Comparison of ENCODE assay signal across 15 mouse cellular contexts in the genomic region with DNA sequence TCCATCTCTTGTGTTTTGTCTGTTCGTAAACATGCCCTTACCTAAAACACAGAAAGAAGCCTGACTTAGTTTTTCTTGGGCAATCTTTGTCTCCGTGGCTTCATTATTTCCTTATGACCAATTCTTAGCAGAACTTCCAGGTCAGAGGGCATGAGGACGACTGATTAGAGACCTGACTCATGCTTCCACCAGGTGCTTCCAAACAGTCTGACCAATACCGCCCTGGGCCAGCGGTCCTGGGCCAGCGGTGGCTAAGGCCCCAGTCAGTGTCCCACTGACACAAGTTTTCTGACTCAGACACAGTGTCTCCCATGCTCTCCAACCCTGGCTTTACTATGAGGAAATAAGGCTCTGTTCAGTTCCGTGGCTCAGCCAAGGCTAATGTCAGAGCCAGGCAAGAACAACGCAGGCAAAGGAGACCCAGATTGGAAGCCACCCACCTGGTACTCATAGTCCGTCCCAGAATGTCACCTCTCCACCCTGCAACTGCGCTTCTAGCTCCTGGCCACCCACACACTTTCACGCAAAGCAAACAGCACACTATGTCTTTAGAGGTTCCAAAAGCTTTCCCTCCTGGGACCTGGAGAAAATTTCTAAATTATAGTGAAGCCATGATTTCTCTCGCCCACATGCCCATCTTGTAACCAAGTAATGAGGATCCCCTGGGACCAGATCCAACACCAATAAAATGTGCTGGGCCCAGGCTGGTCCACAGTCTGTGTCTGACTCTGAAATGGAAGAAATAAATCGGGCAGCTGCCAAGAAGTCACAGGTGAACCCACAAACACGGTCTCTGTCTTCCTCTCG. TPM values are rescaled to one million over a fixed set of nuclear protein-coding genes. Genes with fewer than 3 reads are reported as not detected.
A peak's percentile ranks its signal among the peaks of the same experiment; 100 is the strongest.
DNase-seq lines count a peak whose midpoint lies in the region; ATAC-seq and TF ChIP-seq lines count a peak whose summit lies in the region.
"Had no signal": no experiment of that assay in that cellular context is flagged by ENCODE, and none has a peak within 500 bp of the region (broad histone marks: within the 10 kb centered on the region; RNA-seq: fewer than 3 reads in every experiment).

No protein-coding gene starts in this region.

- no peaks in the 10 kb centered on the region for H3K4me1 ChIP-seq in ES-Bruce4 (ENCODE audit: control insufficient read depth, insufficient read depth, low read length)
- 0 out of 2 replicates have a peak, but pooled peaks cover under 1% of the 10 kb centered on the region for H3K4me1 ChIP-seq in midbrain, embryonic 10.5 days
- H3K4me1 ChIP-seq: forebrain, embryonic 15.5 days had no signal

- ATAC-seq in megakaryocyte, adult 5-6 weeks (ENCODE audit: poor library complexity, severe bottlenecking) = no peak
- ATAC-seq: forebrain, embryonic 15.5 days had no signal

- no peaks in the 10 kb centered on the region for H3K36me3 ChIP-seq in ES-Bruce4 (ENCODE audit: control insufficient read depth, insufficient read depth, low read length, poor library complexity, severe bottlenecking)
- no peaks in the 10 kb centered on the region for H3K36me3 ChIP-seq in midbrain, embryonic 10.5 days
- H3K36me3 ChIP-seq: forebrain, embryonic 15.5 days had no signal

- H3K9ac ChIP-seq in ES-Bruce4 (ENCODE audit: low read depth, poor library complexity, severe bottlenecking) = no peak overlapping the region
- H3K9ac ChIP-seq: forebrain, embryonic 15.5 days; lung, embryonic 14.5 days had no signal

- TF ChIP-seq EP300 in ES-Bruce4 (IDR thresholded peaks at IDR 0.05; ENCODE audit: insufficient read depth, low read depth, low read length) = no peak

- WGBS in midbrain, embryonic 10.5 days = 88% methylated on average over 15 of the region's 15 CpGs

- TF ChIP-seq POLR2A in ES-Bruce4 (IDR thresholded peaks at IDR 0.05; ENCODE audit: insufficient read depth, low read length) = no peak

- no peaks in the 10 kb centered on the region for H3K9me3 ChIP-seq in ES-Bruce4 (replicated peaks; ENCODE audit: control insufficient read depth, insufficient read depth, low read length, poor library complexity, severe bottlenecking)
- no peaks in the 10 kb centered on the region for H3K9me3 ChIP-seq in midbrain, embryonic 10.5 days (replicated peaks)
- H3K9me3 ChIP-seq: forebrain, embryonic 15.5 days had no signal

- H3K27ac ChIP-seq in ES-Bruce4 (ENCODE audit: insufficient read depth, low read length) = no peak overlapping the region
- H3K27ac ChIP-seq in midbrain, embryonic 10.5 days (replicated peaks) = no peak overlapping the region
- H3K27ac ChIP-seq: forebrain, embryonic 15.5 days; kidney, postnatal 0 days had no signal

- H3K4me3 ChIP-seq in ES-Bruce4 (ENCODE audit: low read depth, low read length) = peak overlapping the region; percentile 23; the same call in 1 of the 2 replicates
- no peak overlapping the region for H3K4me3 ChIP-seq in midbrain, embryonic 10.5 days
- H3K4me3 ChIP-seq: forebrain, embryonic 15.5 days; megakaryocyte, embryonic 14.5 days had no signal

- DNase-seq in layer of hippocampus, adult 11-12 months (ENCODE audit: low spot score) = peak; percentile 36
- DNase-seq in layer of hippocampus, postnatal 25 days (ENCODE audit: extremely low spot score in 1 of 2, low spot score in 1 of 2) = no peak
- peak; percentile 62 for DNase-seq in brain, adult 2 months (ENCODE audit: low read depth, low spot score)
- DNase-seq in layer of hippocampus, postnatal 36 days = peak; percentile 25 to 27
- DNase-seq in midbrain, embryonic 10.5 days (ENCODE audit: low spot score) = no peak
- DNase-seq in gastrocnemius, adult 18-20 months (ENCODE audit: low spot score) = no peak
- DNase-seq: cerebellum, adult 9-11 months; heart, postnatal 36 days; lung, embryonic 14.5 days; spleen, adult 18-20 months had no signal

- TF ChIP-seq CTCF in ES-Bruce4 (IDR thresholded peaks at IDR 0.05; ENCODE audit: low read depth, low read length) = no peak

- no peaks in the 10 kb centered on the region for H3K27me3 ChIP-seq in ES-Bruce4 (ENCODE audit: control insufficient read depth, insufficient read depth, low read length, poor library complexity, severe bottlenecking)
- no peaks in the 10 kb centered on the region for H3K27me3 ChIP-seq in midbrain, embryonic 10.5 days (ENCODE audit: low read depth, poor library complexity, severe bottlenecking)
- H3K27me3 ChIP-seq: forebrain, embryonic 15.5 days had no signal

RNA-seq across cellular contexts. Expression of a gene that starts 56.6 kb away (rescaled TPM):
- 1 to 10 TPM; 4.4 to 5.0 TPM for total RNA-seq in layer of hippocampus, postnatal 25 days (2021)
- polyA plus RNA-seq in ES-Bruce4 (2011; ENCODE audit: insufficient read depth, insufficient read length, low read depth, missing spikeins) = 0.21 and 0.28 TPM in 2 replicates
- total RNA-seq in layer of hippocampus, postnatal 36 days (2021) = 1 to 10 TPM; 3.2 to 3.6 TPM
- polyA plus RNA-seq in midbrain, embryonic 10.5 days (2016; fragmentation: Nextera tagmentation; extraction: Ambion mirVana) = 1.4 and 1.7 TPM in 2 replicates
- total RNA-seq in megakaryocyte, adult 5-6 weeks (2015) = 3.5 and 3.7 TPM in 2 replicates
- 6.2 and 8.9 TPM in 2 replicates for total RNA-seq in megakaryocyte, adult 5-6 weeks (2017)
- total RNA-seq in gastrocnemius, adult 18-20 months (2021) = 1 to 10 TPM; 6.8 to 9.2 TPM

RNA-seq across cellular contexts. Expression of a gene that starts 58.9 kb away (rescaled TPM):
- total RNA-seq in layer of hippocampus, postnatal 25 days (2021) = 10 to 100 TPM; 61.1 to 65.4 TPM
- 32.5 and 34.5 TPM in 2 replicates for polyA plus RNA-seq in ES-Bruce4 (2011; ENCODE audit: insufficient read depth, insufficient read length, low read depth, missing spikeins)
- total RNA-seq in layer of hippocampus, postnatal 36 days (2021) = 10 to 100 TPM; 72.7 to 75.3 TPM
- 16.2 and 16.8 TPM in 2 replicates for polyA plus RNA-seq in midbrain, embryonic 10.5 days (2016; fragmentation: Nextera tagmentation; extraction: Ambion mirVana)
- total RNA-seq in megakaryocyte, adult 5-6 weeks (2015) = 7.6 and 8.7 TPM in 2 replicates
- total RNA-seq in megakaryocyte, adult 5-6 weeks (2017) = 5.9 TPM in 2 replicates
- total RNA-seq in gastrocnemius, adult 18-20 months (2021) = 10 to 100 TPM; 20.5 to 26.7 TPM

Comparison
In these comparisons a context has a peak if more than half of its experiments do, and no peak if none do; other contexts are left out.
1. DNase-seq: peak in layer of hippocampus, adult 11-12 months (single experiment), brain, adult 2 months (single experiment) and layer of hippocampus, postnatal 36 days (2 of 2); none in layer of hippocampus, postnatal 25 days (0 of 2), midbrain, embryonic 10.5 days (single experiment) and gastrocnemius, adult 18-20 months (single experiment).